Mouse (Mus musculus) embryonic facial prominence, embryonic 12.5 days (tissue): ENCODE results near the gene Gm26965. TPM values are rescaled to one million over a fixed set of nuclear protein-coding genes. Genes with fewer than 3 reads are reported as not detected.
A peak's percentile ranks its signal among the peaks of the same experiment; 100 is the strongest.
"Not testable (repeated sequence)": the region's sequence is repeated elsewhere in the genome, so short reads cannot be mapped to it uniquely, and the experiment has no call there.

Source experiments
- ATAC-seq: fragments of 200-750 bp; cut with Nextera tagmentation; 2 replicates; pipeline ENCODE4 v1.8.0; 2017; ENCODE audit not compliant: insufficient number of reproducible peaks, insufficient read depth, low FRiP score, low TSS enrichment
- H3K27ac ChIP-seq: fragments of 300-500 bp; sonication (generic); 2 replicates; pipeline ENCODE4 v1.5.1; 2016; ENCODE audit warnings: mild to moderate bottlenecking
- H3K27me3 ChIP-seq: fragments of 300-500 bp; sonication (generic); 2 replicates; pipeline ENCODE4 v1.6.1; 2016; ENCODE audit warnings: mild to moderate bottlenecking, moderate library complexity
- H3K36me3 ChIP-seq: fragments of 300-500 bp; sonication (generic); 2 replicates; pipeline ENCODE4 v1.6.1; 2016; ENCODE audit warnings: mild to moderate bottlenecking
- H3K4me1 ChIP-seq: fragments of 300-500 bp; sonication (generic); 2 replicates; pipeline ENCODE4 v1.6.1; 2016
- H3K4me2 ChIP-seq: fragments of 300-500 bp; sonication (generic); replicated peaks from 2 replicates; pipeline ENCODE4 v1.6.1; 2016; ENCODE audit warnings: mild to moderate bottlenecking, moderate library complexity
- H3K4me3 ChIP-seq: fragments of 300-500 bp; sonication (generic); 2 replicates; pipeline ENCODE4 v1.5.1; 2016; ENCODE audit warnings: mild to moderate bottlenecking
- H3K9ac ChIP-seq: fragments of 300-500 bp; sonication (generic); 2 replicates; pipeline ENCODE4 v1.6.1; 2016; ENCODE audit warnings: mild to moderate bottlenecking, moderate library complexity
- H3K9me3 ChIP-seq: fragments of 300-500 bp; sonication (generic); 2 replicates; pipeline ENCODE4 v1.6.1; 2016; ENCODE audit warnings: mild to moderate bottlenecking, moderate library complexity
- WGBS: fragments of 180-500 bp; shearing (Covaris S2); methylation state at CpG from one replicate; pipeline ENCODE4 v1.1.7; 2016; 5-methylcytosine and 5-hydroxymethylcytosine counted together
- polyA plus RNA-seq: library from polyadenylated mRNA; unstranded; fragments of >200 nt; fragmentation: Nextera tagmentation; extraction: Ambion mirVana; gene quantifications from 2 replicates; pipeline ENCODE4 v1.2.1, GENCODE M21; 2016

The Gm26965 gene
- polyA plus RNA-seq, 1 experiment from 2014 or later = not detected

DNA sequence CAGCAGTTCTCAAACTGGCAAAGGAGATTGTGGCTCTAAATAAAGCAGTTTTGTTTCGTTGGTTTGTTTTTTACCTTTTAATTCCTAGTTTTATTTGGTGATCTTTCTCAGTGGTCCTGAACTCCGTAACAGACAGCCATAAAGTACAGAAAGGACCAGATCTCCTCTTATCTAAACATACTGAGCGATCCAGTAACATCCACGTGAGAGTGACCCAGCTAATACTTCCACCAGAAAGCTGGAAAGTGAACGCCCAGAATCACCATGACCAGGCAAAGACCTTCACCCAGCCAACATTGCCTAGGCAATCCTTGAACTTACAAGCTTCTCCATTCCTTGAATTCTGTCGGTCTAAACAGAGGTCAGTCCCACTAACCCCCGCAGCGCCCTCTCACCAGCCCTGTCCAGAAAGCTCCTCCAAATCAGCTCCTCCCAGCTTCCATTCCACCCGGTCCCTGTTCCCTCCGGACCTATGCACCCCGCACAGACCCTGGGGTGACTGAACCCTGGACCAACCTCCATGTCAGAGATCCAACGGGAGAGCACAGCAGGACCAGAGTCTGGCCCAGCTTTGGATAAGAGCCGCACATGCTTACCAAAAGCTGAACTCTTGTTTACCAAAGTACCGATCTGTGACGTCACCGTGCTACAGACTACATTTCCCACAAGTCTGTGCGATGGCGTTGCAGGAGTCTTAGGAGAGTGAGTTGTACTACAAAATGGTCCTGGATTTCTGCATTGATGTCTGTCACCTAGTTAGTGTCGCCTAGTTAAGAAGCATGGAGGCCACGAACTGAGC, 42.1 kb downstream of the Gm26965 start, which contains the start of gene Zfp874b:
TSS of gene Zfp874b (minus strand) at position 634 of the 799 bp plus-strand sequence.
- Histone ChIP-seq H3K27ac (no peak within 1 kb of the TSS), H3K4me3 (peak within 1 kb of the TSS; percentile 62), H3K4me1 (no peaks in the 10 kb centered on the region), H3K36me3 (peaks cover 13% of the 10 kb centered on the region), H3K27me3 (no peaks in the 10 kb centered on the region), H3K9ac (peak within 1 kb of the TSS; percentile 58), H3K9me3 (no peaks in the 10 kb centered on the region), H3K4me2 (peak within 1 kb of the TSS; percentile 63)
- ATAC-seq = peak; percentile 91
- WGBS = 4% methylated on average over 20 of the region's 20 CpGs

DNA sequence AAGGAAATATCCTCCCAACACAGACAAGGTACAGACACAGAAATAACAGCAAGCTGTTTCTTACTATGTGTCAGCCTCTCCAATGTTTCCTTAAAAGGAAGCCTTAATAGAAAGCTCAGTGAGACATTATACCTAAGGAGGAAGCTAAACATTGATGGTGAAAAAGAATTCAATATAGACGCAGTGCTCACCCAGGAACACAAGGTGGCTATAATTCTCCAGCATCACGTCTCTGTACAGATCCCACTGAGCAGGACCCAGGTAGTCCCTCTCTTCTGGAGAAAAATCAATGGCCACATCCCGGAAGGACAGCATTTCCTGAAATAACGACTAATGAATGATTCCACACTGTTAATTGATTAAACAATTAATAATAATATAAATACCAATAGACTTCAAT, 44.4 kb downstream of the Gm26965 start:
- Histone ChIP-seq H3K9me3 (no peaks in the 10 kb centered on the region), H3K4me1 (no peaks in the 10 kb centered on the region), H3K4me2 (no peak overlapping the region), H3K9ac (no peak overlapping the region), H3K27ac (no peak overlapping the region), H3K4me3 (no peak overlapping the region), H3K36me3 (no peaks in the 10 kb centered on the region), H3K27me3 (no peaks in the 10 kb centered on the region)
- 58% methylated on average over 4 of the region's 4 CpGs for WGBS
- ATAC-seq = no peak

DNA sequence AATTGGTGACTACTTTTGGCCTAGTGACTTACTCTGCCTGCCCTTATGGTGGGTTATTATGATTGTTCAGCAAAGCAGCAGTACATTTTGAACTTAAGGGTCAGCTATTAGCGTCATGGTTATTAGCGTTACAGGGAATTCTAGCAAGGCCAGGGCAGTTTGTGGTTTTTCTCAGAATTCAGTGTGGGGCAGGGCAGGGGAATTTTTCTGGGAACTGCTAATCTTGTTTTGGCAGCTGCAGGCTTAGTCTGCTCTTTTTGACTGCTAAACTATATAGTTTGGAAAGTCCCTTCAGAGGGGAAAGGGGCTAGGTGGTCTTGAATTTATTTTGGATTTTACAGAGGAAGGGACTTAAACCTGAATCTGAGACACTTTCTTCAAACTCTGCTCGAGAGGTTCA, 56.7 kb downstream of the Gm26965 start:
- no peak for ATAC-seq
- Histone ChIP-seq H3K27ac (no peak overlapping the region), H3K4me3 (no peak overlapping the region), H3K9me3 (0 out of 2 replicates have a peak, but pooled peaks cover 5% of the 10 kb centered on the region), H3K27me3 (no peaks in the 10 kb centered on the region), H3K9ac (no peak overlapping the region), H3K4me2 (no peak overlapping the region), H3K36me3 (peaks cover 11% of the 10 kb centered on the region; the same call in 1 of the 2 replicates), H3K4me1 (no peaks in the 10 kb centered on the region)
- WGBS = 80% methylated on average over 3 of the region's 3 CpGs

DNA sequence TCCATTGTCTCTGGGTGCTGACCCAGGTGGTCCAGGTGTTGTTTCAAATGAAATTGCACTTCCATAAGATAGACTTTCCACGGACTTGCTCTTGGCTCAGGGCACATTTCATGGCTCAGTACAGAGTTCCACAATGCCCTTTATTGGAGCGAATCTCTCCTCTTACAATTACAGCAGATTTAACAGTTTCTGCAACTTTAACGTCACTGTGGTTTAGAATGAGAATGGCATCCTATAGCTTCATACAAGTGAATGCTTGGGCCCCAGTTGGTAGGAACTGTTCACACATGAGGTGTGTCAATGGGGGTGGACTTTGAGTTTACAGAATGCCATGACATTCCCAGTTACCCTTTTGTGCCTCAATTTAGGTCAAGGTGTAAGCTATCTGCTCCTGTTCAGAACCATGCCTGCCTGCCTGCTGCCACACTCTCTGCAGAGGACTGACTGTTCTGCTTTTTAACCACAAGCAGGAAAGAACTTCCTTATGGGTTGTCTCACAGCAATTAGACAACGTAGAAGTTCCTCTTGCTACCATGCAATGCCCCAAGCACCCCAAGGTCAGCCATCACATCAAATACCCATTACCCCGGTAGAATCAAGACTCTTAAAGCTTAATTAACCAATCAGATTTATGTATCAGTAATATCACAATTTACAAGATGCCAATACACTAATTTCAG, 62.3 kb downstream of the Gm26965 start:
- H3K27me3 ChIP-seq, H3K27ac ChIP-seq, H3K9ac ChIP-seq, H3K36me3 ChIP-seq, H3K4me1 ChIP-seq, H3K9me3 ChIP-seq, H3K4me2 ChIP-seq, ATAC-seq, H3K4me3 ChIP-seq: not testable (repeated sequence)
- WGBS = 86% methylated on average over 3 of the region's 5 CpGs

DNA sequence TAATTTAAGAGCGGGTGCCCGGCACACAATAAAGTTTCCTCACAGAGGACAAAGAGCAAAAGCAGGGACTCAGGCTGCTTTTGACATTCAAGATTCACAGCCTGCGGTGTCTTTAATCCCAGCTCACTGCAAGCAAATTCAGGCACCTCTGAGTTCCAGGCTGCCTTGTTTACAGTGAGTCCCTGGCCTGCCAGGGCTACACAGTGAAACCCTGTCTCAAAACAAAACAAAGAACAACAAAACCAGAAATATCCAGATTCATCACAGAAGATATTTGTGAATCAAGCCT, 74.0 kb downstream of the Gm26965 start:
- Histone ChIP-seq H3K4me1 (peaks cover 4% of the 10 kb centered on the region; the same call in 1 of the 2 replicates), H3K9ac (peak overlapping the region; percentile 42; the same call in 1 of the 2 replicates), H3K27ac (no peak overlapping the region), H3K36me3 (no peaks in the 10 kb centered on the region), H3K4me2 (peak overlapping the region; percentile 68), H3K27me3 (no peaks in the 10 kb centered on the region), H3K9me3 (no peaks in the 10 kb centered on the region), H3K4me3 (peak overlapping the region; percentile 61)
- 2% methylated on average over 3 of the region's 3 CpGs for WGBS
- ATAC-seq = no peak

DNA sequence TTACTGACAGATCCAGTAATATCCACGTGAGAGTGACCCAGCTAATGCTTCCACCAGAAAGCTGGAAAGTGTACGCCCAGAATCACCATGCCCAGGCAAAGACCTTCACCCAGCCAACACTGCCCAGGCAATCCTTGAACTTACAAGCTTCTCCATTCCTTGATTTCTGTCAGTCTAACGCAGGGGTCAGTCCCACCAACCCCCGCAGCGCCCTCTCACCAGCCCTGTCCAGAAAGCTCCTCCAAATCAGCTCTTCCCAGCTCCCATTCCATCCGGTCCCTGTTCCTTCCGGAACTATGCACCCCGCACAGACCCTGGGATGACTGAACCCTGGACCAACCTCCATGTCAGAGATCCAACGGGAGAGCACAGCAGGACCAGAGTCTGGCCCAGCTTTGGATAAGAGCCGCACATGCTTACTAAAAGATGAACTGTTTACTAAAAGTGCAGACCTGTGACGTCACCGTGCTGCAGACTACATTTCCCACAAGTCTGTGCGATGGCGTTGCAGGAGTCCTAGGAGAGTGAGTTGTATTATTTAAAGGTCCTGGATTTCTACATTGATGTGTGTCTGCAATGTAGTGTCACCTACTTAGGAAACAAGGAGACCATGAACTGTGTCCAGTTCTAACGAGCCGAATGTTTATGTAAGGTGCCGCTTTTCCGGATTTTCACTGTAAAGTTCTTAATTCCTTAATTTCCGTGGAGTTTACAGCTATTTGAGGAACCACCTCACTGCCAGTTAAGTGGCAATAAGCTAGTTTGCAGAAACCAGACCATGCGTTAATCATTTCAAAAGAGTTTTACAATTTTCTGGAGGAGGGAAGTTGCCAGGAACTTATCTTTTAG, 74.6 kb downstream of the Gm26965 start, which contains the start of gene Zfp874a:
TSS of gene Zfp874a (minus strand) at position 453 of the 849 bp plus-strand sequence.
- peak; percentile 92 for ATAC-seq
- Histone ChIP-seq H3K27me3 (no peaks in the 10 kb centered on the region), H3K9ac (peak within 1 kb of the TSS; percentile 42), H3K9me3 (no peaks in the 10 kb centered on the region), H3K4me1 (peaks cover 4% of the 10 kb centered on the region; the same call in 1 of the 2 replicates), H3K36me3 (peaks cover 2% of the 10 kb centered on the region; the same call in 1 of the 2 replicates), H3K4me2 (peak within 1 kb of the TSS; percentile 68), H3K27ac (no peak within 1 kb of the TSS), H3K4me3 (peak within 1 kb of the TSS; percentile 61)
- WGBS = 2% methylated on average over 20 of the region's 20 CpGs

Other genes with a start within 250 kb of the Gm26965 start
- 1.9 and 2.4 TPM in 2 replicates for gene Zfp458, start 247.7 kb downstream of the Gm26965 start, polyA plus RNA-seq
- gene Zfp457, start 219.7 kb downstream of the Gm26965 start, polyA plus RNA-seq = 0.55 and 0.87 TPM in 2 replicates
- gene Zfp595, start 193.6 kb downstream of the Gm26965 start, polyA plus RNA-seq = 2.5 and 2.9 TPM in 2 replicates
- not detected in 2 replicates for gene Gm28044, start 165.6 kb downstream of the Gm26965 start, polyA plus RNA-seq
- gene Zfp953, start 165.5 kb downstream of the Gm26965 start, polyA plus RNA-seq = 0.94 and 0.96 TPM in 2 replicates
- gene Gm28041, start 150.4 kb downstream of the Gm26965 start, polyA plus RNA-seq = 0.37 and 0.67 TPM in 2 replicates
- 1.5 TPM in 2 replicates for gene Zfp456, start 150.3 kb downstream of the Gm26965 start, polyA plus RNA-seq
- gene Zfp429, start 126.3 kb downstream of the Gm26965 start, polyA plus RNA-seq = 4.9 and 6.6 TPM in 2 replicates
- gene Zfp459, start 104.7 kb downstream of the Gm26965 start, polyA plus RNA-seq = 1.0 and 1.1 TPM in 2 replicates
- 9.5 and 10.4 TPM in 2 replicates for gene Zfp874a, start 74.5 kb downstream of the Gm26965 start, polyA plus RNA-seq
- 2.9 and 3.8 TPM in 2 replicates for gene Zfp874b, start 41.9 kb downstream of the Gm26965 start, polyA plus RNA-seq
- gene Zfp58, start 25.6 kb downstream of the Gm26965 start, polyA plus RNA-seq = 22.5 and 24.0 TPM in 2 replicates
- 25.0 and 25.2 TPM in 2 replicates for gene Zfp87, start within 50 bp of the Gm26965 start, polyA plus RNA-seq
- gene Zfp748, start 27.7 kb upstream of the Gm26965 start, polyA plus RNA-seq = 16.9 and 17.0 TPM in 2 replicates
- 5.3 TPM in 2 replicates for gene Zfp729b, start 83.6 kb upstream of the Gm26965 start, polyA plus RNA-seq
- not detected in 2 replicates for gene Gm49345, start 111.6 kb upstream of the Gm26965 start, polyA plus RNA-seq
- 3.2 and 3.8 TPM in 2 replicates for gene Zfp729a, start 111.6 kb upstream of the Gm26965 start, polyA plus RNA-seq
- 14.8 and 14.9 TPM in 2 replicates for gene Zfp738, start 160.9 kb upstream of the Gm26965 start, polyA plus RNA-seq
- 8.4 and 10.5 TPM in 2 replicates for gene Zfp65, start 203.0 kb upstream of the Gm26965 start, polyA plus RNA-seq
- 7.5 and 7.7 TPM in 2 replicates for gene Zfp85, start 229.1 kb upstream of the Gm26965 start, polyA plus RNA-seq